Mouse (Mus musculus): ENCODE results near the gene Prdm1. TPM values are rescaled to one million over a fixed set of nuclear protein-coding genes. Genes with fewer than 3 reads are reported as not detected.

Gene Prdm1
- polyA plus RNA-seq, 1 experiment: 8.3 TPM

DNA sequence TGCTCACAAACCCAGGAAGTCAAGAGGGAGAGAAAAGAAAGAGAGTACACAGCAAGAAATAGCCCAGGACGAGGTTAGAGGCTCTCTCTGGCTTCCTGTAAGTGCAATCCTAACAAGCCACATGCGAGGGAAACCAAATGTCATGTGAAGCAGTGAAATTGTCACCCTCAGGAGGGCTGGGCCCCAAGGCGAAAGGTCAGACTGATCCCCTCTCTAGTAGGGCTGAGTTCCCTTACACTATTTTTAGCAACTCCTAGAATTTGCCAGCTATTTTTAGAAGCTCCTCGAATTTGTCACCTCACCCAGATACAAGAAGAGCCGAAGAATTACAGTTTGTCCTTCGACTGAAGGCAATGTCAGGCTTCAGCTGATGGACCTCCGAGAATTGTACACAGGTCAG lies 124.9 kb downstream of the Prdm1 start:
- Histone ChIP-seq H3K4me1 (ENCODE audit: control insufficient read depth, insufficient read depth, insufficient read length, low read length) (peaks cover 6% of the 10 kb centered on the region; the same call in 1 of the 2 replicates), H3K36me3 (ENCODE audit: control insufficient read depth, insufficient read depth, low read length) (no peaks in the 10 kb centered on the region)
- 61% methylated on average over 7 of the region's 7 CpGs for WGBS

DNA sequence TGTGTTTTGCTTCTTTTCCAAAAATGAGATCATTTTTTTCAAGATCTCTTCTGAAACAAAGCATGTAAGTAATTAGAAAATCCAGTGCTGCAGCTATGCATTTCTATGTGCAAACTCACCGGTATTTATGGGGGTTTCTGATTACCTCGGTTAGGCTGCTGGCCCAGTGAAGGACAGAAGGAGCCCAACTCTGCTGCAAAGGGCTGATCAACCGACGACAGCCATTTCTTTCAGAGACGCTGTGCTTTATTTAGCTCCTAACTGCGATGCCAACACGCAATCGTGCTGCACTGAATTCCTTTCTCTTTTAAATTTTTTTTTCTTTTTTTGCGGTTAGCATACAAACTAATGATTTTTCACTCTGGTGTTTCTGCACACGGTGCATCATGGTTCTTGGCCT lies 126.7 kb downstream of the Prdm1 start:
- WGBS: 81% methylated on average over 10 of the region's 10 CpGs
- H3K27me3 ChIP-seq (ENCODE audit: control insufficient read depth, insufficient read depth, low read length): no peaks in the 10 kb centered on the region
- H3K4me1 ChIP-seq (ENCODE audit: control insufficient read depth, insufficient read depth, insufficient read length, low read length): peaks cover 6% of the 10 kb centered on the region; the same call in 1 of the 2 replicates
- H3K4me3 ChIP-seq (ENCODE audit: low read depth, low read length): no peak overlapping the region
- H3K36me3 ChIP-seq (ENCODE audit: control insufficient read depth, insufficient read depth, low read length): no peaks in the 10 kb centered on the region
- H3K27ac ChIP-seq (ENCODE audit: insufficient read depth, low read depth, low read length): no peak overlapping the region
- TF ChIP-seq CTCF (IDR thresholded peaks at IDR 0.05; ENCODE audit: extremely low read depth, insufficient read length, insufficient replicate concordance, low read depth, low read length) (no peak), POLR2A (IDR thresholded peaks at IDR 0.05; ENCODE audit: low read depth, low read length) (no peak)

More for the DNA sequence above, 124.9 kb downstream of the Prdm1 start:
- TF ChIP-seq POLR2A (IDR thresholded peaks at IDR 0.05; ENCODE audit: low read depth, low read length) (no peak), CTCF (IDR thresholded peaks at IDR 0.05; ENCODE audit: extremely low read depth, insufficient read length, insufficient replicate concordance, low read depth, low read length) (no peak)
- Histone ChIP-seq H3K27me3 (ENCODE audit: control insufficient read depth, insufficient read depth, low read length) (no peaks in the 10 kb centered on the region), H3K4me3 (ENCODE audit: low read depth, low read length) (no peak overlapping the region), H3K27ac (ENCODE audit: insufficient read depth, low read depth, low read length) (no peak overlapping the region)

DNA sequence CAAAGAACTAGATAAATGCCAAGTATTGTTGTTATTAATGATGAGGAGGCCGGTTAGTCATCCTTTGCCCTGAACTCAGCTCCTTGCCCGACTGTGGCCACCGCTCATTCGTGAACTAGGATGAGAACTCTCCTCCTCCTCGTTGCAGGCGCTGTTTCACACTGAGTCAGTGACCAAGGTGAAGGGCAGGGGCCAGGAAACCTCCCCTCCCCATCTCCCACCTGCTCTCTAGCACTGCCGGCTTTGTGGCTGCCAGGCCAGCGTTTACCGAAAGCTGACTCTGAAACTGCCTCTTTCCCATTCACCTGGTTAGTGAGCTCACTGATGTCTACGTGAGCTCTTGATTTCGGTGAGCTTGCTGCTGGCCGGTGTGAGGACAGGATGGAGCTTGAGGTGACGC lies 127.7 kb downstream of the Prdm1 start:
- H3K27me3 ChIP-seq (ENCODE audit: control insufficient read depth, insufficient read depth, low read length): no peaks in the 10 kb centered on the region
- peak overlapping the region; percentile 61; the same call in 1 of the 2 replicates for H3K27ac ChIP-seq (ENCODE audit: insufficient read depth, low read depth, low read length)
- H3K36me3 ChIP-seq (ENCODE audit: control insufficient read depth, insufficient read depth, low read length): no peaks in the 10 kb centered on the region
- no peak overlapping the region for H3K4me3 ChIP-seq (ENCODE audit: low read depth, low read length)
- peaks cover 6% of the 10 kb centered on the region; the same call in 1 of the 2 replicates for H3K4me1 ChIP-seq (ENCODE audit: control insufficient read depth, insufficient read depth, insufficient read length, low read length)
- WGBS: 80% methylated on average over 13 of the region's 13 CpGs
- TF ChIP-seq POLR2A (IDR thresholded peaks at IDR 0.05; ENCODE audit: low read depth, low read length) (no peak), CTCF (IDR thresholded peaks at IDR 0.05; ENCODE audit: extremely low read depth, insufficient read length, insufficient replicate concordance, low read depth, low read length) (no peak)

DNA sequence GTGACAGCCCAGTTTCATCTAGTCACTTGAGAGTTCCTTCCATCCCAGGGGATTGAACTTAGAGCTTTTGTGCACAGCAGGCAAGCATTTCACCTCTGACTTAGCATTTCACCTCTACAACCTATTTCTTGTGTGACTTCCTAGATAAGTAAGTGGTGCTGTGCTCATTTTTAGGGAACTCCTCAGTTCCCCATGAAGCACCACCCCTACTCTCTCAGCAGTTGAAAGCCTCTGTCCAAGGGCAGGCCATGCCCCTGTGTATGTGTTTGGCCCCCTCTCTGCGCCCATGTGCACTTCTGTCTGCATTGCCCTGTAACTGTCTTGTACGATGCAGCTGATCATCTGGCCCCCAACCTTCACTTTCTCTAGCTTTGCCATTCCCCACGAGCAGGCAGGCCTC lies 128.2 kb downstream of the Prdm1 start:
- H3K36me3 ChIP-seq (ENCODE audit: control insufficient read depth, insufficient read depth, low read length): no peaks in the 10 kb centered on the region
- no peak overlapping the region for H3K4me3 ChIP-seq (ENCODE audit: low read depth, low read length)
- no peak for TF ChIP-seq CTCF (IDR thresholded peaks at IDR 0.05; ENCODE audit: extremely low read depth, insufficient read length, insufficient replicate concordance, low read depth, low read length)
- no peak for TF ChIP-seq POLR2A (IDR thresholded peaks at IDR 0.05; ENCODE audit: low read depth, low read length)
- H3K27me3 ChIP-seq (ENCODE audit: control insufficient read depth, insufficient read depth, low read length): no peaks in the 10 kb centered on the region
- H3K27ac ChIP-seq (ENCODE audit: insufficient read depth, low read depth, low read length): peak overlapping the region; percentile 61; the same call in 1 of the 2 replicates
- 76% methylated on average over 3 of the region's 3 CpGs for WGBS
- H3K4me1 ChIP-seq (ENCODE audit: control insufficient read depth, insufficient read depth, insufficient read length, low read length): peaks cover 6% of the 10 kb centered on the region; the same call in 1 of the 2 replicates

DNA sequence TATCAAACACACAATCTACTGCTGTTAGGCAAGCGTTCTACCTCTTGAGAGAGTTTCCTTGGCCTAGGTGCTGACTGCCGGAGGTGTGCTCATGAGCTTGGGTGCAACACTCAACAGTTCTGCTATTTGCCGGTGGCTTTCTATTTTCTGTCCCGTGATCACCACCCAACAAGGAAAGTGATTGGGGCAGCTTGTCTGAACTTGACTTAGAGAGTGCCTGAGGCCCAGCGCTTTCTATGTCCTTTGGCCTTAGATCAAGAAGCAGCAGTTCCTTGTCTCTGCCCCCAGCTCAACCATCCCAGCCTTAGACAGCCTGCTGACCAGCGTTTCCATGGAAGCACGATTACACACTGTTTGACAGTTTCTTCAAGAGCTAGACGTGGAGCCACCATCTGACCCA lies 135.4 kb downstream of the Prdm1 start:
- Histone ChIP-seq H3K27me3 (ENCODE audit: control insufficient read depth, insufficient read depth, low read length) (no peaks in the 10 kb centered on the region), H3K4me1 (ENCODE audit: control insufficient read depth, insufficient read depth, insufficient read length, low read length) (no peaks in the 10 kb centered on the region), H3K27ac (ENCODE audit: insufficient read depth, low read depth, low read length) (no peak overlapping the region), H3K36me3 (ENCODE audit: control insufficient read depth, insufficient read depth, low read length) (no peaks in the 10 kb centered on the region), H3K4me3 (ENCODE audit: low read depth, low read length) (no peak overlapping the region)
- TF ChIP-seq POLR2A (IDR thresholded peaks at IDR 0.05; ENCODE audit: low read depth, low read length) (no peak), CTCF (IDR thresholded peaks at IDR 0.05; ENCODE audit: extremely low read depth, insufficient read length, insufficient replicate concordance, low read depth, low read length) (no peak)
- WGBS: 91% methylated on average over 8 of the region's 8 CpGs

DNA sequence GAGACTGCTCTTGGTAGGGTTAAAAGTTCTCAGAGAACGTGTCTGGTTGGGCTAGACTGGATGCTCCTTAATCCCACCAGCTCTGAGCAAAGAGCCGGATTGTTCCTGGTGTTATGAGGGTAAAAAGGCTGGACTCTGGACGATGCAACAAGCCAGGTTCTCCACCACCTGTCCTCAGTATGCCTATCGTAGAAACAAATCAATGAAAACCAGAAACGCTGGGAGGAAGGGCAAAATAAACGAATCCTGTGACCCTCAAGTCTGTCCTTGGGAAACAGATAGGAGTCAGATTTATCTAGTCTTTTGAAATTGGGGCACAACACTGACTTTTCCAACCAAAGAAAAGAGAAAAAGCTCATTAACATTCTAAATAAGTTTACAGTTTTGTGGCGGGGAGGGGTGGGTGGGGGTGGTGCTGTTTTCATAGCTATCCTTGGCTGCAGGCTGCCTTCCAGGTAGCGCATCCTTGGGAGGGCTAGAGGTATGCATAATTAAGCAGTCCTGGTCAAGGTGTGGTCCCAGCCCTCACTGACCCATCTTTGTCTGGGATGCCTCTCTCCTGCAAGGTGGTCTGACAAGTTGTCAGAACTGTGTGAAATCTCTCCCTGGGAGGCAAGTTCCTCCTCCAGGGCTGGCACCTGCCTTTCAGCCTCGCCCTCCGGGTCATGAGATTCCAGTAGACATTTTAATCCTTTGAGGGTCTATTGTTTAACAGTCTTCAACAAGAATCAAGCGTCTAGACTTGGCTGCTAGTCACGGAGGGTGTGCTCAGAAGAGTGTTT lies 136.6 kb downstream of the Prdm1 start:
- WGBS: 41% methylated on average over 12 of the region's 12 CpGs
- TF ChIP-seq POLR2A (IDR thresholded peaks at IDR 0.05; ENCODE audit: low read depth, low read length) (no peak), CTCF (IDR thresholded peaks at IDR 0.05; ENCODE audit: extremely low read depth, insufficient read length, insufficient replicate concordance, low read depth, low read length) (no peak)
- H3K27me3 ChIP-seq (ENCODE audit: control insufficient read depth, insufficient read depth, low read length): no peaks in the 10 kb centered on the region
- H3K4me3 ChIP-seq (ENCODE audit: low read depth, low read length): no peak overlapping the region
- H3K4me1 ChIP-seq (ENCODE audit: control insufficient read depth, insufficient read depth, insufficient read length, low read length): no peaks in the 10 kb centered on the region
- no peak overlapping the region for H3K27ac ChIP-seq (ENCODE audit: insufficient read depth, low read depth, low read length)
- no peaks in the 10 kb centered on the region for H3K36me3 ChIP-seq (ENCODE audit: control insufficient read depth, insufficient read depth, low read length)

DNA sequence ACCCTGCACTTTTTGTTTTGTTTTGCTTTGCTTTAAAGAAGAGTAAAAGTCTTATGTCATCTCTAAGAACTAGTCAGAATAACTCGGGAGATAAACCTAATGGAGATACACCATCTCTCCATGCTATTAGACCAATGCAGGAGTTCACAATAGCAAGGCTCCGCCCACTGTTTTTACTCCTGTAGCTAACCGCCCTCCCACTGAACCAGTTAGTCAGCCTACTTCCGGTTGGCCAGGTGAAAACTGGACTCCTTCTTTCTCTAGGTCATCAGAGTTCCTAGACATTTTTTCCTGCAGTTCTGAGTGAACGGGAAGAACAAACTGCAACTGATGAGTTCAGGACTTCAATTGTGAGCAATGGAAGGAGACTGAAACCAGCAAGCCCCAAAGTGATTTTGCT lies 138.0 kb downstream of the Prdm1 start:
- H3K27ac ChIP-seq (ENCODE audit: insufficient read depth, low read depth, low read length): no peak overlapping the region
- 60% methylated on average over 5 of the region's 5 CpGs for WGBS
- H3K4me3 ChIP-seq (ENCODE audit: low read depth, low read length): no peak overlapping the region
- H3K36me3 ChIP-seq (ENCODE audit: control insufficient read depth, insufficient read depth, low read length): no peaks in the 10 kb centered on the region
- H3K4me1 ChIP-seq (ENCODE audit: control insufficient read depth, insufficient read depth, insufficient read length, low read length): no peaks in the 10 kb centered on the region
- H3K27me3 ChIP-seq (ENCODE audit: control insufficient read depth, insufficient read depth, low read length): no peaks in the 10 kb centered on the region
- TF ChIP-seq POLR2A (IDR thresholded peaks at IDR 0.05; ENCODE audit: low read depth, low read length) (no peak), CTCF (IDR thresholded peaks at IDR 0.05; ENCODE audit: extremely low read depth, insufficient read length, insufficient replicate concordance, low read depth, low read length) (no peak)

All from small intestine, adult 2 months (tissue).